Mouse (Mus musculus) lung, embryonic 15.5 days (tissue): ENCODE measurements around the gene Grhl1. TPM values are rescaled to one million over a fixed set of nuclear protein-coding genes. Genes with fewer than 3 reads are reported as not detected.

ENCODE experiments used
- ATAC-seq: fragments of 200-750 bp; cut with Nextera tagmentation; 2 replicates; pipeline ENCODE4 v1.8.0; 2017; ENCODE audit warnings: moderate number of reproducible peaks, borderline replicate concordance; ENCODE audit not compliant: low FRiP score, low TSS enrichment; ENCODE audit errors: extremely low read depth
- H3K27ac ChIP-seq: fragments of 300-500 bp; sonication (generic); 2 replicates; pipeline ENCODE4 v1.5.1; 2015; ENCODE audit warnings: moderate library complexity, mild to moderate bottlenecking, inconsistent platforms
- H3K27me3 ChIP-seq: fragments of 300-500 bp; sonication (generic); 2 replicates; pipeline ENCODE4 v1.6.1; 2015; ENCODE audit warnings: inconsistent platforms
- H3K36me3 ChIP-seq: fragments of 300-500 bp; sonication (generic); 2 replicates; pipeline ENCODE4 v1.6.1; 2015; ENCODE audit warnings: inconsistent platforms
- H3K4me1 ChIP-seq: fragments of 300-500 bp; sonication (generic); 2 replicates; pipeline ENCODE4 v1.6.1; 2015; ENCODE audit warnings: inconsistent platforms
- H3K4me2 ChIP-seq: fragments of 300-500 bp; sonication (generic); 2 replicates; pipeline ENCODE4 v1.6.1; 2015; ENCODE audit warnings: inconsistent platforms, mild to moderate bottlenecking, moderate library complexity
- H3K4me3 ChIP-seq: fragments of 300-500 bp; sonication (generic); 2 replicates; pipeline ENCODE4 v1.5.1; 2015; ENCODE audit warnings: mild to moderate bottlenecking, inconsistent platforms
- H3K9ac ChIP-seq: fragments of 300-500 bp; sonication (generic); 2 replicates; pipeline ENCODE4 v1.6.1; 2015; ENCODE audit warnings: inconsistent platforms
- H3K9me3 ChIP-seq: fragments of 300-500 bp; sonication (generic); 2 replicates; pipeline ENCODE4 v1.6.1; 2016; ENCODE audit warnings: inconsistent platforms
- WGBS: fragments of 180-500 bp; shearing (Covaris S2); methylation state at CpG from one replicate; pipeline ENCODE4 v1.1.7; 2015; 5-methylcytosine and 5-hydroxymethylcytosine counted together
- polyA plus RNA-seq: library from polyadenylated mRNA; unstranded; fragments of >200 nt; fragmentation: Nextera tagmentation; extraction: Ambion mirVana; gene quantifications from 2 replicates; pipeline ENCODE4 v1.2.1, GENCODE M21; 2015

Grhl1 gene
- polyA plus RNA-seq, 1 experiment from 2014 or later, result 3.7 TPM

DNA sequence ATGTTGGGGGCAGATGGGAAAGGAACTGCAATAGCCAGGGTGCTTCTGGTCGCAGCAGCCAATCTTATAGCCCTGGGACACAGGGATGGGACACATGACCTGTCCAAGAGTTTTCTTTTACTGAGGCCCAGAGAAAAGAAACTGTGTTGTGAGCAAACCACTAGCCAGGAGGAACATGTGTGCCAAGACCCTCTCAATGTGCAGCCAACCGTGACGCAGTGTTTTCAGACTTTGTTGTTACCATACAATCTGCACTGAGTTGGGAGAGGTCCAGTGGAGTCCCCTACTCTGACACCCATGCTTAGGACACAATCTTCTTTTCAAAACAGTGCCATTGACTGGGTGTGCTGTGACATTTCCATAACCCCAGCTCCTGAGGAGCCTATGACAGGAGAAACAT lies 4.5 kb upstream of the Grhl1 start:
- WGBS, result 85% methylated on average over 3 of the region's 3 CpGs
- Histone ChIP-seq H3K4me3 (no peak overlapping the region), H3K9me3 (no peaks in the 10 kb centered on the region), H3K36me3 (no peaks in the 10 kb centered on the region), H3K27ac (no peak overlapping the region), H3K27me3 (peaks cover 15% of the 10 kb centered on the region), H3K4me1 (peaks cover 8% of the 10 kb centered on the region), H3K4me2 (no peak overlapping the region), H3K9ac (no peak overlapping the region)
- ATAC-seq, result no peak

DNA sequence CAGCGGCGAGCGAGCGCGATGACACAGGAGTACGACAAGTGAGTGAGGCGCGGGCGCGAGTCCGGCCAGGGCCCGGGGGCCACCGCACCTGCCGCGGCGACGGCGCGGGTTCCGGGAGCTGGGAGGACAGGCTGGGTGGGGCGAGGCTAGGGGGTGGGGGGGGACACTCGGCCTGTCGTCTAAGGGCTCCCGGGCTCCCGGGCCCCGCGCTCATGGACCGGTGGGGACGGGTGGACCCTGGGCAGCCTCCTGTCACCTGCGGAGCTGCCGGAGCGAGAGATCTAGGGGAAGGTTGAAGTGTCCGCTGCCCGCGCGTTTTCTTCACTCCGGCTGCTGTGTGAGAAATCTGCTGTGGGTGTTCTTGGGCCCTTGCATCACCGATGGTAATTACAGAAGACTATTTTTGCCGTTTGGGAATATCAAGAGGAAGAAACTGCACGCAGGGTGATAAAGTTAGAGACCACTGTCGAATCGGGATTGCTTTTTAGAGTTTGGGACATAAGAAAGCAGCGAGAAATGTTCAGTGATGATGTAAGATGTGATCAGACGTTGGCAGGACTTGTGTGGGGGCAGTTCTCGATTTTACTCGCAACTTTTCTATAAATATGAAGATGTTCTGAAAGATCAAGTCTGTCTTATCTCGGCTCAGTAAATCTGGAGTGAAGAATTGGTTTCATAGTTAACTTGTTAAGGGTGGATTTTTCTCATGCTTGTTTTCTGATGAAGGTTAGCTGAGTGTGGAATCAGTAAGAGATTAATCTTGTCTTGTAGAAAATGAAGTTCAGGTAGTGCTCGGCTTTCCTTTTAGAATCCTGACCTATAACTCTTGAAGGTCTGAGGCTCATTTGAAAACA lies 565 bp downstream of the Grhl1 start:
- 5% methylated on average over 48 of the region's 48 CpGs for WGBS

DNA sequence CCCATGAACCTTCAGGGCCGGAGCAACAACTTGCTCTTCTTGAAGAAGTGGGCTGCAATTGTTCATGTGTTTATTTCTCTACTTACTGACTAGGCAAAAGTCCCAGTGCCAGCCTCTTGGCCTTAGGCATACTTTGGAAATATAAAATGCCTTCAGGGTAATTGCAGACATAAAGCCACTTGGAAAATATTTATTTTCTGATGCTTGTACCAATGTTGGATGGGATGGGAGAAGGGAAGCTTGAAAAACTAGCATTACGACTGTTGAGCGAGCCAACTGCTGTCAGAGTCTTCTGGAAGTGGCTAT lies 1.1 kb downstream of the Grhl1 start:
- no peak overlapping the region for H3K9ac ChIP-seq
- peak overlapping the region; percentile 76 for H3K4me2 ChIP-seq
- H3K4me3 ChIP-seq, result peak overlapping the region; percentile 54
- 42% methylated on average over 3 of the region's 3 CpGs for WGBS
- H3K27me3 ChIP-seq, result peaks cover 25% of the 10 kb centered on the region
- H3K4me1 ChIP-seq, result peaks cover 20% of the 10 kb centered on the region
- H3K27ac ChIP-seq, result no peak overlapping the region
- H3K9me3 ChIP-seq, result no peaks in the 10 kb centered on the region
- no peak for ATAC-seq
- H3K36me3 ChIP-seq, result no peaks in the 10 kb centered on the region

More for the DNA sequence above, 565 bp downstream of the Grhl1 start:
- Histone ChIP-seq H3K4me1 (peaks cover 20% of the 10 kb centered on the region), H3K27ac (no peak overlapping the region), H3K4me2 (peak overlapping the region; percentile 76), H3K9ac (peak overlapping the region; percentile 44), H3K9me3 (no peaks in the 10 kb centered on the region), H3K27me3 (peaks cover 25% of the 10 kb centered on the region), H3K4me3 (peak overlapping the region; percentile 54), H3K36me3 (no peaks in the 10 kb centered on the region)
- no peak; the same call in none of the 2 replicates for ATAC-seq

DNA sequence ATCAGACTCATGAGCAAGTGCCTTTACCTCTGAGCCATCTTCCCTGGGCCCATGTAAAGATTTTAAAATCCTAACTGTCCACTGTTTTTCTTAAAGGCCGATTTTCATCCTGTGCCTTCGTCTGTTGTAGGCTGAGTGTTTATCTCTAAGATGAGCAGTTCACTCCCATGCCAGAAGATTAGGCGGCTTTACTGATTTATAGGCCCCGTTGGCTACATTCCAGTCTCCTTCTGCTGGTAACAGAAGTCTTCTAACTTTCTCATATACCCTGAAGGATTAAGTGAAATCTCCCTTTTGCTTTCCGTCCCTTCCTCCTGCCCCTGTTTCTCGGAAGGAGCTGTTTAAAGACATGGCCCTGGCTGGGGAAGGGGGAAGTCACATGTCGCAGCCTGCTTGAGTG lies 2.8 kb downstream of the Grhl1 start:
- Histone ChIP-seq H3K27me3 (peaks cover 25% of the 10 kb centered on the region), H3K9ac (no peak overlapping the region), H3K9me3 (no peaks in the 10 kb centered on the region), H3K4me1 (peaks cover 20% of the 10 kb centered on the region), H3K27ac (no peak overlapping the region), H3K36me3 (no peaks in the 10 kb centered on the region), H3K4me3 (no peak overlapping the region), H3K4me2 (no peak overlapping the region)
- WGBS, result 30% methylated on average over 7 of the region's 7 CpGs
- ATAC-seq, result no peak

DNA sequence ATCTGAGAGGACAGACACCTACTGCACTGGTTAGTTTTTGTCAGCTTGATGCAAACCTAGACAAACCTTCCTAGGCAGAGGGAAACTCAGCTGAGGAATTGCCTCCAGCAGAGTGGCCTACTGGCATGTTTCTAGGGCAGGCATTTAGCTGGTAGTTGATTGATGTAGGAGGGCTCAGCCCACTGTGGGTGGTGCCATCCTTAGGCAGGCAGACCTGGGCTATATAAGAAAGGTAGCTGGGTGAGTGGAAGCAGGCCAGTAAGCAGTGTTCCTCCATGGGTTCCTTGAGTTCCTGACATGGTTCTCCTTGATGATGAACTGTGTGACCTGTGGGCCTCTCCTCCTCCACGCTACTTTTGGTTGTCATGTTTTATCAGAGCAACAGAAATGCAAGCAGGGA lies 8.4 kb downstream of the Grhl1 start:
- H3K36me3 ChIP-seq, result no peaks in the 10 kb centered on the region

DNA sequence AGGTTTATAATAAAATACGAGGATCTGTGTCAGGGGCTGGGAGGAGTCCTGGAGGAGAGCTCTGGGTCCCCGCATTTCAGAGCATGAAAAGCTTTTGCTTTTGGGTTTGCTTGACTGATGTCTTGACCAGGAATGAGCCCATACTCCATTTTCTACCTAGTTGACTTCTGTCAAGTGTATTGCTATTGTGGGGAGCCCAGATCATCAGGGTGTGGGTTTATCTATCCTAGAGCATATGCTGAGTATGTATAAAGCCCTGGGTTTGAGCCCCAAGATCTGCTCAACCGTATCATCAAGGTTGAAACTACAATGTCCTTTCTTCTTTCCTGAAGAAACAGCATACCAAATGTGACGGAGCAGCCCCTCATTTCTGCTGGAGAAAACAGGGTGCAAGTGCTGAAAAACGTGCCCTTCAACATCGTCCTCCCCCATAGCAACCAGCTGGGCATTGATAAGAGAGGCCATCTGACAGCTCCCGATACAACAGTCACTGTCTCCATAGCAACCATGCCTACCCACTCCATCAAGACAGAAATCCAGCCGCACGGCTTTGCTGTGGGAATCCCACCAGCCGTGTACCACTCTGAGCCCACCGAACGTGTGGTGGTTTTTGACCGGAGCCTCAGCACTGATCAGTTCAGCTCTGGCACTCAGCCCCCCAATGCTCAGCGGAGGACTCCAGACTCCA lies 9.1 kb downstream of the Grhl1 start:
- no peaks in the 10 kb centered on the region for H3K27me3 ChIP-seq
- H3K4me1 ChIP-seq, result no peaks in the 10 kb centered on the region
- no peaks in the 10 kb centered on the region for H3K9me3 ChIP-seq
- WGBS, result 68% methylated on average over 14 of the region's 14 CpGs
- H3K9ac ChIP-seq, result no peak overlapping the region
- H3K4me2 ChIP-seq, result no peak overlapping the region
- no peak overlapping the region for H3K27ac ChIP-seq
- no peak for ATAC-seq
- H3K36me3 ChIP-seq, result no peaks in the 10 kb centered on the region
- no peak overlapping the region for H3K4me3 ChIP-seq

More for the DNA sequence above, 8.4 kb downstream of the Grhl1 start:
- Histone ChIP-seq H3K9me3 (no peaks in the 10 kb centered on the region), H3K27me3 (no peaks in the 10 kb centered on the region), H3K27ac (no peak overlapping the region), H3K4me1 (no peaks in the 10 kb centered on the region), H3K9ac (no peak overlapping the region), H3K4me3 (no peak overlapping the region), H3K4me2 (no peak overlapping the region)
- no peak for ATAC-seq
- WGBS, result 52% methylated on average over 1 of the region's 1 CpGs

DNA sequence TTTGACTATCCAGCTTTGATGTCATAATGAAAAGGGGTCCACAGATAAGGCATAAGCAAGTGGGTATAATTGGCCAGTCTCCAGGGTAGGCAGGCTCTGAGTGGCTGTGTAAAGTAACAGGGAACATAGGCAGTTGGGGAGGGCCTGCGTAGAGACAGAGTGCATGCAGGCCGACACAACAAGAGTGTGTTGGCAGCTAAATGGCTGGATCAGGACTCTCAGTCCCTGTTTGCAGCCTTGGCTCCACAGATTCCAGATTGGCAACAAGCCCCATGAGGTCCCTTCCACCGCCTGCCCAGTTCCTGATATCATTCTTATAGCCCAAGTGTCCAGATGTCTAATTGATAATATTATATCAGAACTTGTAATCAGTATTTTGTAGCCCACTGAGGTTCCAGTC lies 11.6 kb downstream of the Grhl1 start:
- Histone ChIP-seq H3K4me3 (no peak overlapping the region), H3K27me3 (no peaks in the 10 kb centered on the region), H3K4me1 (no peaks in the 10 kb centered on the region), H3K9me3 (no peaks in the 10 kb centered on the region), H3K27ac (no peak overlapping the region), H3K4me2 (no peak overlapping the region), H3K9ac (no peak overlapping the region), H3K36me3 (no peaks in the 10 kb centered on the region)
- WGBS, result 69% methylated on average over 3 of the region's 3 CpGs
- no peak for ATAC-seq

DNA sequence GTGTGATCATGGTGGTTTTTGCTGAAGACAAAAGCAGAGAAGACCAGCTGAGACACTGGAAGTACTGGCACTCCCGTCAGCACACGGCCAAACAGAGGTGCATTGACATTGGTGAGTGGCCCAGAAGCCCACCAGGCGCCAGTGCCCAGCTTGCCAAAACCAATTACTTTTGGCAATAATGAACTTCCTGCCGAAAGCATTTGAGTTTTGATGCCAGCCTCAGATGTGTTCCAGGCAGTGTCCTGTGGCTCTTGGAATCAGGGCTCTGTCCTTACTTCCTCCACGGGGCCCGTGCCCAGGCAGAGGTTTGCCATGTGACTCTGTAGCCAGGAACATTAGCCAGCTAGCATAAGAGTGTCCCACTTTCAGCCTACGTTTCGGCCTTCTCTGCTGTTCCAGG lies 12.8 kb downstream of the Grhl1 start:
- H3K4me1 ChIP-seq, result no peaks in the 10 kb centered on the region
- 79% methylated on average over 8 of the region's 8 CpGs for WGBS
- ATAC-seq, result no peak
- H3K9me3 ChIP-seq, result no peaks in the 10 kb centered on the region
- H3K27ac ChIP-seq, result no peak overlapping the region
- no peak overlapping the region for H3K4me3 ChIP-seq
- no peaks in the 10 kb centered on the region for H3K36me3 ChIP-seq
- H3K9ac ChIP-seq, result no peak overlapping the region
- H3K27me3 ChIP-seq, result no peaks in the 10 kb centered on the region
- no peak overlapping the region for H3K4me2 ChIP-seq

DNA sequence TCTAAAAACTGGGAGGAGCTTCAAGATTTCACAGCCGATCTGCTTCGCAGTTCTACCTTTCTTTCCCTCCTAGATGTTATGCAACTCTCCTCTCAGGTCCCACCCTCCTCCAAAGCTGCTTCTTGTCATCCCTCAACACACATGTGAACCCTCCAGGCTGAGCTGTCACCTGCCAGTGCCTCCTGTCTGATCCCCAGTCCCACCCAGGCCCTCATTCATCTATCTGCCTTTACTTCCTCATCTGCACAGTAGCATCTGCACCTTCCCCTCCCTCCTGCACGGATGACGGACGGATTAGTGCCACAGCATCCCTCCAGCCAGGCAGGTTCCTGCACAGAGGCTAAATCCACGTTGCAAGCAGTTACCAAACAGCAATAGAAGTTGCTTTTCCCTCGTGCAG lies 14.1 kb downstream of the Grhl1 start:
- WGBS, result 74% methylated on average over 7 of the region's 7 CpGs
- no peaks in the 10 kb centered on the region for H3K36me3 ChIP-seq

DNA sequence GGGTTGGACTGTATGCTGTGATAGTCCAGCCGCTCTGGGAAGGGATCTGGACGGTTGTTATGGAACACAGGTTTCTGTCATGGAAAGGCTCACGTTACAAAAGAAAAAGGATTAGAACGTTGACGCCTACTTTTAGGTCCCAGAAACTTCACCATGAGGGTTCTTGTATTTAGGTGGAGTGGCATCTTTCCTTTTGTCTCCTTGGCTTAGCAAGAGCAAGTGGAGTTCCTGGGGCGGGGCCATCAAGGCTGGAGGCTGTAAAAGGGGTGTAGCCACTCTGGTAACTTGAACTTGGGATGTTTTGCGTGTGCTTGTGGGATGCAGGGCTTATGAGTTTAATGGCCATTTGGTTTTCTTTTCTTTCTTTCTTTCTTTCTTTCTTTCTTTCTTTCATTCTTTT lies 18.3 kb downstream of the Grhl1 start:
- Histone ChIP-seq H3K4me2 (no peak overlapping the region), H3K4me3 (no peak overlapping the region), H3K9ac (no peak overlapping the region), H3K4me1 (peaks cover 17% of the 10 kb centered on the region), H3K9me3 (no peaks in the 10 kb centered on the region), H3K27me3 (no peaks in the 10 kb centered on the region), H3K27ac (no peak overlapping the region), H3K36me3 (no peaks in the 10 kb centered on the region)
- no peak for ATAC-seq
- 78% methylated on average over 7 of the region's 7 CpGs for WGBS

More for the DNA sequence above, 14.1 kb downstream of the Grhl1 start:
- Histone ChIP-seq H3K4me3 (no peak overlapping the region), H3K4me2 (no peak overlapping the region), H3K9ac (no peak overlapping the region), H3K9me3 (no peaks in the 10 kb centered on the region), H3K27me3 (no peaks in the 10 kb centered on the region), H3K4me1 (no peaks in the 10 kb centered on the region), H3K27ac (no peak overlapping the region)
- ATAC-seq, result no peak

DNA sequence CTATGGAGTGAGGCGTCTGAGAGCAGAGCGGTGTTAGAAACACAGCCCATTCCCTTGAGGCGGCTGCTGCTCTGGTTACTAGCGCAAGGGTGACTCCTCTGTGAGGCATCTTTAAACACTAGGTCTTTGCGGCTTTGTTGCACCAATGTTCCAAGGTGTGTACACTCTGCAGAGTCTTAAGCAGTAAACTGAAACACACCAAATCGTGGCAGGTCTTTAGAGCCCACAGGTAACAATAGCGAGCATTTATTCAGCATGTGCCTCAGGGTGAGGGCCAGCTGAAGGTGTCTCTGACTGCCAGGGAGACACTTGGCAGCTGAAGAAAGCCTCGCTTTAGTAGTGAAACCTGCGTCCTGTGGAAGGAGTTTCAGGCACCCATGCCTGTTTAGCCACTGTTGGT lies 20.0 kb downstream of the Grhl1 start:
- no peak for ATAC-seq
- H3K9ac ChIP-seq, result no peak overlapping the region
- H3K4me1 ChIP-seq, result peaks cover 17% of the 10 kb centered on the region
- H3K4me2 ChIP-seq, result no peak overlapping the region
- H3K36me3 ChIP-seq, result no peaks in the 10 kb centered on the region
- H3K9me3 ChIP-seq, result no peaks in the 10 kb centered on the region
- H3K27ac ChIP-seq, result peak overlapping the region; percentile 74; the same call in 1 of the 2 replicates
- H3K4me3 ChIP-seq, result no peak overlapping the region
- 77% methylated on average over 9 of the region's 9 CpGs for WGBS
- no peaks in the 10 kb centered on the region for H3K27me3 ChIP-seq

DNA sequence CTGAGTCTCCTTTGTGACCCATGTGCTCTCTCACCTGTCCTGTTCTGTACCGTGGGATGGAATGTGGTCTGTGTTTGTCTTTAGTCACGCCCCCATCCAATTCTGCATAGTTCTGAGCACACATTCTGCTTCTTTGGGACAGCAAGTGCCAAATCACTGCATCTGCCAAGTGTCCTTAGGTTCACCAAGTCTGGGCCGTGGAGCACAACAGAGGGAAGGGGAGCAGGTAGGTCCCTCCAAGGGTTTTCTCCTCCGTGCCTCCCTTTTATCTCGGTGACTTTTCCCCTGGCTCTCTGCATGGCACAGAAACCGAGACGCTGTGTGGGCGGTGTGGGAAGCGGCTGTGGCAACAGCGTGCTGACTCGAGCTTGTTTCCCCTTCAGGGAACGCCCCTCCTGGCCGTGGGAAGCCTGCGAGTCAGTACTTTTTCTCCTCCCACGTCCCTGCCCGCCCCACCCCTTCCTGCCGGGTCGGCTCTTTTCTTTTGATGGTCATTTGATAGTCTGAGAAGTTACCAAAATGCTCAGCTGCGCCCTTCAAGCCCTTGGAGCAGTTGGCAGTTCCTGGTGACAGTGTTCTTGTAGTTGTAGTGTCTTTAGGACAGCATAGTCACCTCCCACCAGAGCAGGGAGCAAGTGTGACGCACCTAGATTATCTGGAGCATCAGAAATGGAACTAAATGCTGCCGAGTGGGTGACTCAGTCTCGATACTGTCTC lies 21.0 kb downstream of the Grhl1 start:
- Histone ChIP-seq H3K4me2 (peak overlapping the region; percentile 60), H3K9ac (peak overlapping the region; percentile 31), H3K27ac (peak overlapping the region; percentile 74), H3K36me3 (no peaks in the 10 kb centered on the region), H3K4me3 (peak overlapping the region; percentile 27), H3K27me3 (no peaks in the 10 kb centered on the region), H3K9me3 (no peaks in the 10 kb centered on the region), H3K4me1 (peaks cover 17% of the 10 kb centered on the region)
- ATAC-seq, result peak; percentile 76; the same call in 1 of the 2 replicates
- 7% methylated on average over 22 of the region's 22 CpGs for WGBS
